Mouse (Mus musculus) MEL (cell line): ENCODE results near the gene Plcg2.

Experiments
- CHD2 ChIP-seq: IDR thresholded peaks from 2 replicates; pipeline ENCODE4 v1.6.1; 2011; ENCODE audit warnings: low read length, improper control_type of control experiment
- CTCF ChIP-seq, 3 experiments: IDR thresholded peaks in 2 of 3; conservative IDR thresholded peaks in 1 of 3; 2 replicates each; pipeline ENCODE4 v1.5.1; 2011 to 2012; ENCODE audit warnings: low read length in 3 of 3, low read depth in 2 of 3, mild to moderate bottlenecking in 2 of 3, improper control_type of control experiment in 1 of 3, inconsistent platforms in 1 of 3, mixed read lengths in 1 of 3, moderate library complexity in 1 of 3; ENCODE audit not compliant: control insufficient read depth in 1 of 3, insufficient read depth in 1 of 3, poor library complexity in 1 of 3, severe bottlenecking in 1 of 3
- EP300 ChIP-seq, 2 experiments: IDR thresholded peaks; 2 replicates each; pipeline ENCODE4 v1.6.1; 2011; ENCODE audit warnings: improper control_type of control experiment in 2 of 2, low read length in 2 of 2, low read depth in 1 of 2, mild to moderate bottlenecking in 1 of 2
- GATA1 ChIP-seq: IDR thresholded peaks from 2 replicates; pipeline ENCODE4 v1.6.1; 2011; ENCODE audit warnings: low read depth, low read length, improper control_type of control experiment
- HCFC1 ChIP-seq: IDR thresholded peaks from 2 replicates; pipeline ENCODE4 v1.6.1; 2012; ENCODE audit warnings: low read depth, mild to moderate bottlenecking, inconsistent platforms, low read length, improper control_type of control experiment, moderate library complexity
- MAX ChIP-seq: IDR thresholded peaks from 2 replicates; pipeline ENCODE4 v1.6.1; 2011; ENCODE audit warnings: low read length, improper control_type of control experiment
- MYC ChIP-seq: IDR thresholded peaks from 2 replicates; pipeline ENCODE4 v1.6.1; 2011; ENCODE audit warnings: low read depth, mild to moderate bottlenecking, low read length, improper control_type of control experiment, moderate library complexity
- POLR2A ChIP-seq, 2 experiments: IDR thresholded peaks; 2 replicates each; pipeline ENCODE4 v1.6.1; 2011 to 2012; ENCODE audit warnings: low read length in 2 of 2, mild to moderate bottlenecking in 2 of 2, control low read depth in 1 of 2, improper control_type of control experiment in 1 of 2, low read depth in 1 of 2, moderate library complexity in 1 of 2; ENCODE audit not compliant: control insufficient read depth in 1 of 2, insufficient read depth in 1 of 2, poor library complexity in 1 of 2
- POLR2AphosphoS2 ChIP-seq: IDR thresholded peaks from 2 replicates; pipeline ENCODE4 v1.6.1; 2011; ENCODE audit warnings: low read length, improper control_type of control experiment
- POLR2AphosphoS5 ChIP-seq: IDR thresholded peaks from 2 replicates; pipeline ENCODE4 v1.6.1; 2012; ENCODE audit warnings: low read depth, borderline replicate concordance, mild to moderate bottlenecking, inconsistent platforms, low read length, moderate library complexity, mixed read lengths
- SIN3A ChIP-seq: IDR thresholded peaks from 2 replicates; pipeline ENCODE4 v1.6.1; 2012; ENCODE audit warnings: low read length, improper control_type of control experiment, inconsistent platforms
- TAL1 ChIP-seq: IDR thresholded peaks from 2 replicates; pipeline ENCODE4 v1.6.1; 2012; ENCODE audit warnings: mild to moderate bottlenecking, inconsistent platforms, low read length, moderate library complexity, mixed read lengths
- TBP ChIP-seq: IDR thresholded peaks from 2 replicates; pipeline ENCODE4 v1.8.0; 2011; ENCODE audit warnings: low read depth, low read length, improper control_type of control experiment
- ZMIZ1 ChIP-seq: IDR thresholded peaks from 2 replicates; pipeline ENCODE4 v1.6.1; 2012; ENCODE audit warnings: low read depth, mild to moderate bottlenecking, inconsistent platforms, low read length, improper control_type of control experiment, moderate library complexity

GRCm38 (mm10) chr8:117536862-117537261 lies 38.8 kb downstream of the Plcg2 start:
- TF ChIP-seq CHD2 (no peak), MAX (peak; percentile 25; the same call in 1 of the 2 replicates), TBP (peak; percentile 90), POLR2A (IDR thresholded peaks at IDR 0.05; ENCODE audit: control insufficient read depth in 1 of 2, insufficient read depth in 1 of 2, low read depth in 1 of 2, low read length in 2 of 2, poor library complexity in 1 of 2) (no peak), SIN3A (no peak), CTCF (IDR thresholded peaks at IDR 0.05 in 2 of 3, conservative IDR thresholded peaks at IDR 0.05 in 1 of 3; ENCODE audit: control insufficient read depth in 1 of 3, insufficient read depth in 1 of 3, low read depth in 2 of 3, low read length in 3 of 3, poor library complexity in 1 of 3, severe bottlenecking in 1 of 3) (no peak), POLR2AphosphoS2 (no peak), EP300 (IDR thresholded peaks at IDR 0.05; ENCODE audit: low read depth in 1 of 2, low read length in 2 of 2) (no peak), ZMIZ1 (no peak), TAL1 (peak; percentile 45), MYC (no peak), GATA1 (peak; percentile 41; the same call in 1 of the 2 replicates), HCFC1 (0 out of 2 replicates have a peak, but pooled peaks have one; percentile 18), POLR2AphosphoS5 (no peak)
